Mouse (Mus musculus) small intestine, adult 2 months (tissue): ENCODE measurements around the gene Fam206a.

Experiments
- CTCF ChIP-seq: fragments of 200-500 bp; IDR thresholded peaks from 2 replicates; pipeline ENCODE4 v1.5.1; 2012; ENCODE audit warnings: low read depth, mild to moderate bottlenecking, control low read depth, inconsistent platforms, low read length, moderate library complexity, mixed read lengths; ENCODE audit not compliant: insufficient replicate concordance, insufficient read length; ENCODE audit errors: extremely low read depth
- POLR2A ChIP-seq: fragments of 200-500 bp; IDR thresholded peaks from 2 replicates; pipeline ENCODE4 v1.6.1; 2012; ENCODE audit warnings: low read depth, mild to moderate bottlenecking, control low read depth, inconsistent platforms, low read length, moderate library complexity

- TF ChIP-seq POLR2A (no peak), CTCF (no peak)
These were observed 33.2 kb upstream of the Fam206a start for GRCm38 (mm10) chr4:56768913-56769312.
